Mouse (Mus musculus) spleen, postnatal 10 days (tissue): Measurements from ENCODE around the gene Rps6kb2.

ENCODE experiments used
- DNase-seq, 2 experiments: peaks; one replicate each; pipeline ENCODE4 v3.0.0; 2021 to 2022; ENCODE audit warnings: low spot score in 2 of 2

The Rps6kb2 gene

DNA sequence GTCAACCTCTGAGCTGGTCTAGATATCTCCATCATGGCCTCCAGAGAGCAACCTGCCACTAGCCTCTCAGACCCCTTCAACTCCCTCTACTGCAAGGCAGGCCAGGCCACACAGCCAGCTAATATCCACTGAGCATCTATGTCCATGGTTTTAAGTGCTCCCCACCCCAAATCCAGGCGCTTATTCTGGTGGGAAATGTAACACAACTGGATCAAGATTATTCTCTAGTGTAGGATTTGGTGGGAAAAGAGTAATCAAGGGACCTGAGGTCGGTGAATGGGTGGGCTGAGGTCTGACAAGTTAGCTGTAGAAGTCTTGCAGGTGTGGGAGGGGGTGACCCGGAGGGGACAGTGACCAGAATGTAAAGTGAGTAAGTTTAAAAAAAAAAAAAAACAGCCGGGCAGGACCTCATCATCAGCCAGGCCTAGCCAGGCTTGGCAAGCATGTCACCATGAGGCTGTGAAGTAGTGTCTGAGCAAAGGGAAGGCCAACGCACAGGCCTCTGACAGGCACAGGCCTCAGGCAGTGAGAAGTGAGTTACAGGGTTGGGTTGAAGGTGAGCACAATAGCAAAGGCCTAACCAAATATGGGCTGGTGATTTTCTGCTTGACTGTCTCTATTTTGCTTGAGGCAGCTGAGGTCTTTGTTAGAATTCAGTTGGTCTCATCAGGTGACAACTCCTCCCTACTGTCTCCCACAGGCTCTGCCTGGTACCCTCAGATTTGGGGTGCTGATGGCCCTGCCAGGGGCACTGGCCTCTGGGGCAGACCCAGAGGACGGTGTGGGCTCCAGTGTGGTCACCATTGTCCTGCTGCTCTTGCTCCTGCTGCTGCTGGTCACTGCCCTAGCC, 7.7 kb downstream of the Rps6kb2 start:
- DNase-seq, result peak; percentile 31 to 58

- peak in 1 of 2 experiments; percentile 73 for DNase-seq
Observed at GRCm38 (mm10) chr19:4154437-4155222, 8.5 kb downstream of the Rps6kb2 start.

- no peak for DNase-seq
Observed at GRCm38 (mm10) chr19:4153232-4153654, 9.9 kb downstream of the Rps6kb2 start, which contains the start of gene Ptprcap. Gene Ptprcap (plus strand): TSS chr19:4153604.

- DNase-seq, result no peak
Observed at GRCm38 (mm10) chr19:4152445-4153231, 10.5 kb downstream of the Rps6kb2 start.

DNA sequence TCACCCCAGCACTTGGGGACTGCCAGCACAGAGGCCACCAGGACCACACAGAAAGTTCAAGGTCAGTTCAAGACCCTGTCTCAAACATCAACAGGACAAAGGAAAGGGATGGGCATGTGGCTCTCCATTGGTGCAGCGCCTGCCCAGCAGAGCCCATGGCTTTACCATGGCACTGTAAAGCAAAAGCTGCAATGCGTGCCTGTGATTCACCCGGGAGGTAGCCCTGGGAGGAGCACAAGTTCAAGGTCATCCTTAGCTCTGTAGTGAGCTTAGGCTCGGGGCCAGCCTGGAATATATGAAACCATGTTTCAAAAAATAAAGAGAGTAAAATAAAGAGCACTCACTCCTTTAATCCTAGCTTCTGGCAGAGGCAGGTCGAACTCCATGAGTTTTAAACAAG, 11.3 kb downstream of the Rps6kb2 start:
- no peak for DNase-seq

DNA sequence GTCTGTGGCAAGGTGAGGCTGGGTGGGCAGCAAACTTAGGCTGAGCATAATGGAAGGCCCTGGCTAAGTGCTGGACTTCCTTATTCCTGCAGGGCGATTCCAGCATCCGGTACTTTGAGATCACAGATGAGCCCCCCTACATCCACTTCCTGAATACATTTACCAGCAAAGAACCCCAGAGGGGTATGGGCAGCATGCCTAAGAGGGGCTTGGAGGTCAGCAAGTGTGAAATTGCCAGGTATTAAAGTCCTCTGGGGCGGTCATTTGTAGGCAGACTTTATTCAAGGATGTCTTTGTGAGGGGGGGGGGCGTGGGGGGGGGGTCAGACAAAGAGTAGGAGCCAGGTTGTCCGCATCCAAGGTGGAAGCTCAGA, 11.7 kb downstream of the Rps6kb2 start:
- no peak for DNase-seq

DNA sequence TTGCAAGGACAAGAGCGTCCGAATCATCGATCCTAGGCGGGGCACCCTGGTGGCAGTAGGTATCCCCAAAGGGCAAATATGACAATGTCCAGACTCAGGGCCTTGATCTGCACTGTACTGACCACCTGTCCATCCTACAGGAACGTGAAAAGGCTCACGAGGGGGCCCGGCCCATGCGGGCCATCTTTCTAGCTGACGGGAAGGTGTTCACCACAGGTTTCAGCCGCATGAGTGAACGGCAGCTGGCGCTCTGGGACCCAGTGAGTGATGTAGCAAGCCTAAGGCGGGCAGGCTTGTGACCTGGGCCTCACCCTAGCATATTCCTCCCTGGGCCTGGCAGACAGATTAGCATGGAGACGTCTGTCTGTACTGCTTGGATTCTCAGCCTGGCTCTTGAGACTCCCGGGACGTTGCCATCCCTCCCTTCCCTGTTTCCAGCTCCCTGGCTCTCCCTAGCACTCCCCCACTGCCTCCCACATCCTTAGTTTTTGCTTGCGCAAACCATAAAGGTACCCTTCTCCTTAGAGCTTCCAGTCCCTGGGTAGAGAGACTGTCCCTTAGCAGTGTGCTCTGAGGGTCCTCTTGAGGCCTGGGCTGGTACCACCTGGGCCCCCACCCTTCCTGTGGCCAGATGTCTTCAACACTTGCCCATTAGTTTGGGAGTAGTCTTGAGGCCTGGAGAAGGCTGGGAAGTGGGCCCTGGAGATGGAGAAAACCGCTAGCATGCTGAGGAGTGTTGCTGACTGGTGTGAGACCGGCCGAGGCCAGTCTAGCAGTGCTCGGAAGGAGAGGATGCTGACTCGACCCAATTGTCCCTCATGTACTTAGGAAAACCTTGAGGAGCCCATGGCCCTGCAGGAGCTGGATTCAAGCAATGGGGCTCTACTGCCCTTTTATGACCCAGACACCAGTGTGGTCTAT, 12.3 kb downstream of the Rps6kb2 start:
- no peak for DNase-seq

- DNase-seq, result no peak
Observed at GRCm38 (mm10) chr19:4149764-4150461, 13.2 kb downstream of the Rps6kb2 start.

DNA sequence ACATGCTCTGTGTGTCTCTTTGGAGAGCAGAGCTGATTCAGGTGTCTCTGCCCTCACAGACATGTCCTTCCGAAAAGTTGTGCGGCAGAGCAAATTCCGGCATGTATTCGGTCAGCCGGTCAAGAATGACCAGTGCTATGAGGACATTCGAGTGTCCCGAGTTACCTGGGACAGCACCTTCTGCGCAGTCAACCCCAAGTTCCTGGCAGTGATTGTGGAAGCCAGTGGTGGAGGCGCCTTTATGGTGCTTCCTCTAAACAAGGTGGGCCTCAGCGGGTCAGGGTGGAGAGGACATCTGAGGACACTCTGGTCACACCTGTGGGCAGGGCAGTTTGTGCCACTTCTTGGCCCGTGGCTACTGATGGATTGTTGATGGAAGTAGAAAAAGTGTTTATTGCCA, 13.9 kb downstream of the Rps6kb2 start:
- DNase-seq, result no peak

DNA sequence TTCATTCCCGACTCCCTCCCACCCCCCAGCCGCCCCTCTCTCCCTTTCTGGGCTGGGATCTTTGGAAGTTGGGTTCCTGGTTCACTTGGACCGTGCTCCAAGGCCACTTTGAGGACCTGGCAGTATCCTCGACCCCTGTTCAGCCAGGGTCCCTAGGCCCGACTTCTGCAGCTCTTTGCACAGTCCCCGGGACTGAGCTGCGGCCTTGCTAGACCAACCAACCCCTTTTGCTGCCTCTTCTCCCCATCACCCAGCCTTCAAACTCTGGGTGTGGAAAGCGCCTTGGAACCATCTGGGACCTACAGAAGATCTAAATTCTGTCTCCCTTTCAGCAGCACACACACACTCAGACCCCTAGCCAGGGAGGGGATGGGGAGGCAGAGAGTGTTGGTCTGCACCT, 14.3 kb downstream of the Rps6kb2 start:
- peak in 1 of 2 experiments; percentile 35 for DNase-seq

DNA sequence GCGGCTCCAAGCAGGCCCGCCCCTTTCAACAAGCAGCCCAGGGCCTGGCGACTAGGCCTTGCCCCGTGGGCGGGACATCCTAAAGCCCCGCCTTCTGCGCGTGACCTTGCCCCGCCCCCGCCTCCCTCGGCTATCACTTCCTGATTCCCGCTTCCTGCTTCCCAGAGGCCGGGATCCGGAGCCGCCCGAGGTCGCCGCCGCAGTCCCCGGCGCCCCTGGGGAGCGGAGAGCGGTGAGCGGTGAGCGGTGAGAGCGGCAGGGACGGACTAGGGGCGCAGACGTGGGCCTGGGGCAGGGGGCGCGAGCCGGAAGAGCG, 14.7 kb downstream of the Rps6kb2 start, which contains the start of gene Coro1b:
Gene Coro1b (plus strand): TSS at position 129 of the 316 bp plus-strand sequence.
- DNase-seq, result peak; percentile 93 to 96

DNA sequence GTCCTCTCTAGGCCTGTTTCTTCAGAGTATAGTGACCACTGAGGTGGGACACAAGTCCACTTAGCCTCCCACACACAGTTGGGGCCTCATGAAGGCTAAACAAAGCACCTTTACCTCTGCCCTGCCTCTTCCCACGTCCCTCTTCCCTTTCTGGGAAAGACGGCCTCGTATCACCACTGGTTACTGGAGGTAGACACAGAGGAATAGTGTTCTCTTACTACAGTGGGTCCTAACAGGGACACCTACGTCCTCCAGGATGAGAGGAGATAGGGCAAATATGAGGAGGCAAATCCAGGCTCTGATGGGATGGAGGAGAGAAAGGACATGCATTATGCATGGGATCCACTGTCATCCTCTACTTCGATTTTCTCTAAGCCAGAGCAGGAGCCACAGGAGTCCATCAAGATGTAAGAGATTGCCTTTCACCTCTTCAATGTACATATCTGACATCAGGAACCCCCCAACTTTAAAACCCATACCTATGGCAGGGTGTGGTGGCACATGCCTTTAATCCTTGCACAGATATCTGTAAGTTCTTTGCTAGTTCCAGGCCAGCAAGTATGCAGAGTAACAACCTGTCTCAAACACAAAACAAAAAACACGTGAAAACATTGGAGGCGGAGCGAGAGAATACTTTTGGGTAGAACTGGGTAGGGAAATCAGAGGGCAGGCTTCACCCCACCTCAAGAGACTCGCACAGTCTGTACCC, 15.2 kb downstream of the Rps6kb2 start:
- no peak for DNase-seq

- DNase-seq, result no peak
Observed at GRCm38 (mm10) chr19:4147022-4147405, 16.1 kb downstream of the Rps6kb2 start.

- no peak for DNase-seq
Observed at GRCm38 (mm10) chr19:4146366-4147021, 16.7 kb downstream of the Rps6kb2 start.

DNA sequence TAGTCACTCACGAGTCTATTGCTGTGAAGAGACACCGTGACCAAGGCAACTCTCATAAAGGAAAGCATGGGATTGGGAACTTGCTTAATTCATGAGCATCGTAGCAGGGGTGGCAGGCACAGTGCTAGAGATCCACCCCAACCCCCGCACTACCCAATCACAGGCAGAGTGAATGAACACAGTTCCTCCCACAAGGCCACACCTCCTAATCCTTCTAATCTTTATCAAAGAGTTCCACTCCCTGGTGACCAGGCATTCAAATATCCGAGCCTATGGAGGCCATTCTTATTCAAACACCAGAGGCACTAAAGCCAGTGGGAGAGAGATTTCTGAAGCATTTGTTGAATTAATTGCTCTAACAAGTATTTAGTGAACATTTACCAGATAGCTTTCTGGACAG, 17.2 kb downstream of the Rps6kb2 start:
- DNase-seq, result no peak

DNA sequence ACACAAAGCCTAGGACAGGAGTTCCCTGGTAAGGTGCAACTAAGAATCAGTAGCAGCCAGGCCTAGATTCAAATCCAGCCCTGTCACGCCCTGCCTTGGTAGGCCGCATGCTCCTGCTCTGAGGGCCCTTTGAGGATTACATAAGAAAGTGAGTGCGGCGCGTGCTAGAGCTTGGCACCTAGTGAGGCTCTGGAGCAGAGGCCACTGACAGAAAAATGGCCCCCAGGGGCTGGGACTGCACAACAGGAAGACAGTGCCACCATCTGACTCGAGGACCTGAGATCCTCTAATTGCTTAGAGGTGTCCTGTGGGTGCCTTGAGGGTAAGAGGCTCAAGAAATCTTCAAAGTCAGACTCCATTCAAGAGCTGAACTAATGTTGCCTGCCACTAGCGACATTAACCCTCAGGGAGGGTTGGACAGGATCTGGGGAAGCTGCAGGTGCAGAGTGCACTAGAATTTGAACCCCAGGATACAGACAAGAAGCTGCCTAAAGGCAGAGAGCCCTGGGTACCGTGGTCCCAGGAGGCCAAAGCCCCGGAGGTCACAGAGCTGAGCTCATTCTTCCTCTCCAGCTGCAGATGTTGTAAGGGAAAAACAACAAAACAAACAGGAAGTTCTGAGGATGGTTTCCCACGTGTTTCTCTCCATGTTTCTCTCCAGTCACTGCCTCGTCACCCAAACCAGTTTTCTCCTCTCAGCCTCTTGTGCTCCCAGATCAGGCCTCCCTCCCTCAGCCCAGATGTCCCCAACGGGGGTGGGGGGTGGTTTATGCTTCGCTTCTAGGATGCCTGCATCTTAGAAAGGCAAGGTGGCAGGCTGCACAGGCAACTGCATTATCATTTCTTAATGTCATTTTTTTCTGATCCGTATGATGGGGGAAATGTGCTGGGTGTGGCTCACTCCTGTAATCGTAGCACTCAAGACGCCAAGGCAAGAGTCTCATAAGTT, 18.3 kb downstream of the Rps6kb2 start:
- peak in 1 of 2 experiments; percentile 60 for DNase-seq

DNA sequence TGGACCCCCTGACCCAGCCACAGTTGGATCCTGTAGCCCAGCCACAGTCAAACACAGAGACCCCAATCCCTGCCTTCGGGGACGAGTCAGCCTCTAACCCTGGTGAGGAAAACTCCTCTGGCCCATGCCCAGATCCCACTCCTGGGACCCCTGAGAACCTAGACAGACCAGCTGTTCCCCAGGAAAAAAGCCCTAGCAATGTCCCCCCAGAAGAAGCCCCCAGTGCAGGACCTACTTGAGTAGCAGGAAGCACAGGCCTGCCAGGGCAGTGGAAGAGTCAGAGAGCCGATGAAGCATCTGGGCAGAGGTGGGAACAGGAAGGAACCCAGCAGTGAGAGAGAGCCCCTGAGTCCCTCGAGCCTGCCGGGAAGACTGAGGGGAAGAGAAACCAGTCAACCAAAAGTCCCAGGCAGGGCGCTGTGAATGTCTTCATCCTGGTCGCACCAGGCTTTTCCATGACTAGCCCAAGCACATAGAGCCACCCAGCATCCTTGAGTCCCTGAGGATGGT, 19.3 kb downstream of the Rps6kb2 start, which contains the start of gene Cabp4:
Gene Cabp4 (minus strand): TSS at position 275 of the 510 bp plus-strand sequence.
- no peak for DNase-seq
